Mouse (Mus musculus) heart, embryonic 16.5 days (tissue): ENCODE measurements at regions not wholly inside any gene's neighbourhood (a gene's known extent, or its start where the extent isn't known, plus 50 kb on each side); places are given as distances from the start of the nearest gene placed in this dataset.

Experiments
- ATAC-seq: fragments of 200-750 bp; cut with Nextera tagmentation; replicated peaks from 2 replicates; pipeline ENCODE4 v1.8.0; 2017; ENCODE audit warnings: moderate number of reproducible peaks; ENCODE audit not compliant: insufficient read depth, low FRiP score; ENCODE audit errors: extremely low read depth
- H3K27ac ChIP-seq: fragments of 300-500 bp; sonication (generic); 2 replicates; pipeline ENCODE4 v1.5.1; 2014; ENCODE audit warnings: mild to moderate bottlenecking, low read length, control low read depth, moderate library complexity
- H3K27me3 ChIP-seq: fragments of 300-500 bp; sonication (generic); 2 replicates; pipeline ENCODE4 v1.6.1; 2014; ENCODE audit warnings: low read length, mixed read lengths; ENCODE audit not compliant: control insufficient read depth, insufficient read depth
- H3K36me3 ChIP-seq: fragments of 300-500 bp; sonication (generic); 2 replicates; pipeline ENCODE4 v1.6.1; 2014; ENCODE audit not compliant: control insufficient read depth, insufficient read depth
- H3K4me1 ChIP-seq: fragments of 300-500 bp; sonication (generic); 2 replicates; pipeline ENCODE4 v1.6.1; 2014; ENCODE audit warnings: low read length, mixed read lengths; ENCODE audit not compliant: control insufficient read depth, insufficient read depth
- H3K4me2 ChIP-seq: fragments of 300-500 bp; sonication (generic); 2 replicates; pipeline ENCODE4 v1.6.1; 2014; ENCODE audit warnings: low read depth, mild to moderate bottlenecking, control low read depth, low read length
- H3K4me3 ChIP-seq: fragments of 300-500 bp; sonication (generic); 2 replicates; pipeline ENCODE4 v1.5.1; 2014; ENCODE audit warnings: mild to moderate bottlenecking, control low read depth, low read length
- H3K9ac ChIP-seq: fragments of 300-500 bp; sonication (generic); 2 replicates; pipeline ENCODE4 v1.6.1; 2014; ENCODE audit warnings: low read length, control low read depth
- H3K9me3 ChIP-seq: fragments of 300-500 bp; sonication (generic); replicated peaks from 2 replicates; pipeline ENCODE4 v1.6.1; 2016; ENCODE audit warnings: low read length; ENCODE audit not compliant: control insufficient read depth
- WGBS: fragments of 180-500 bp; shearing (Covaris S2); extraction: QIAGEN DNeasy Blood & Tissue Kit; methylation state at CpG from one replicate; pipeline ENCODE4 v1.1.7; 2014; 5-methylcytosine and 5-hydroxymethylcytosine counted together

GRCm38 (mm10) chr4:75355621-75356020 lies 77.5 kb upstream of the Dmac1 start:
- no peak overlapping the region for H3K4me3 ChIP-seq
- no peaks in the 10 kb centered on the region for H3K27me3 ChIP-seq
- H3K27ac ChIP-seq = no peak overlapping the region
- no peak for ATAC-seq
- no peaks in the 10 kb centered on the region for H3K36me3 ChIP-seq
- no peaks in the 10 kb centered on the region for H3K9me3 ChIP-seq
- no peak overlapping the region for H3K4me2 ChIP-seq
- no peaks in the 10 kb centered on the region for H3K4me1 ChIP-seq
- 90% methylated on average over 5 of the region's 9 CpGs for WGBS
- H3K9ac ChIP-seq = no peak overlapping the region

GRCm38 (mm10) chr4:75334496-75334895 lies 56.4 kb upstream of the Dmac1 start:
- Histone ChIP-seq H3K9me3 (0 out of 2 replicates have a peak, but pooled peaks cover 2% of the 10 kb centered on the region), H3K9ac (no peak overlapping the region), H3K4me2 (no peak overlapping the region), H3K4me1 (no peaks in the 10 kb centered on the region), H3K36me3 (no peaks in the 10 kb centered on the region), H3K27ac (no peak overlapping the region), H3K4me3 (no peak overlapping the region), H3K27me3 (no peaks in the 10 kb centered on the region)
- no peak for ATAC-seq
- WGBS = 80% methylated on average over 2 of the region's 2 CpGs

DNA sequence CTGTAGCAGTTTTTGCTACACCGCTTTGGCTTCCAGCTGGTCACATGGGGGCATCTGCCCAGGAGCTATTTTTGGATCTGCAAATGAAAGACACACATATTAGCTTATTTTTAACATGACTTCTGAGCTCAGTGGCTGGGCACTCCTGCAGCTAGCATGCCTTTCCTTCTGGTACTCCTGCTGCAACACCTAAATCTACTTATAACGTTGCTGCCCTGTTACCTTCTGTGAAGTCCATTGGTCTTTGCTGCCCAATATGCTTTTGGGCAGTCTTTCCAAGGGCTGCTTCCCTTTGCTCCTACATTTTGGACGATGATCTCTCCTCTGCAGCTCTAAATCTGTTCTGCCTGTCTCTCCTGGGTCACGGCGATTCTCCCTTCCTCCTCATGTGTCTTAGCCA lies 54.7 kb upstream of the Dmac1 start:
- no peak overlapping the region for H3K4me2 ChIP-seq
- no peak for ATAC-seq
- no peak overlapping the region for H3K27ac ChIP-seq
- H3K4me1 ChIP-seq = no peaks in the 10 kb centered on the region
- H3K9me3 ChIP-seq = 0 out of 2 replicates have a peak, but pooled peaks cover 2% of the 10 kb centered on the region
- no peak overlapping the region for H3K9ac ChIP-seq
- WGBS = 74% methylated on average over 5 of the region's 5 CpGs
- H3K27me3 ChIP-seq = no peaks in the 10 kb centered on the region
- no peaks in the 10 kb centered on the region for H3K36me3 ChIP-seq
- no peak overlapping the region for H3K4me3 ChIP-seq

GRCm38 (mm10) chr4:75329511-75330171 lies 51.5 kb upstream of the Dmac1 start:
- Histone ChIP-seq H3K27ac (peak overlapping the region; percentile 55), H3K27me3 (no peaks in the 10 kb centered on the region), H3K4me2 (no peak overlapping the region), H3K9me3 (0 out of 2 replicates have a peak, but pooled peaks cover 2% of the 10 kb centered on the region), H3K36me3 (no peaks in the 10 kb centered on the region), H3K9ac (no peak overlapping the region), H3K4me3 (no peak overlapping the region), H3K4me1 (no peaks in the 10 kb centered on the region)
- 62% methylated on average over 6 of the region's 6 CpGs for WGBS
- ATAC-seq = no peak
